Mouse (Mus musculus) frontal cortex, postnatal 36 days (tissue): ENCODE data around the gene Trim30b.
"Not testable (repeated sequence)": the region's sequence is repeated elsewhere in the genome, so short reads cannot be mapped to it uniquely, and the experiment has no call there.

Source experiments
- DNase-seq, 2 experiments: peaks; one replicate each; pipeline ENCODE4 v3.0.0; 2022; ENCODE audit warnings: low spot score in 2 of 2

The Trim30b gene

GRCm38 (mm10) chr7:104369736-104370414 lies at the start of gene Trim30b:
Trim30b (minus strand) TSS chr7:104369884.
- no peak for DNase-seq

- DNase-seq = no peak
Observed at GRCm38 (mm10) chr7:104404460-104404950, 34.8 kb upstream of the Trim30b start.

- no peak for DNase-seq
Observed at GRCm38 (mm10) chr7:104401140-104401539, 31.5 kb upstream of the Trim30b start.

GRCm38 (mm10) chr7:104400698-104401097 lies 31.0 kb upstream of the Trim30b start, which contains the start of gene Trim30c:
Trim30c (minus strand) TSS chr7:104400837.
- no peak for DNase-seq

- no peak for DNase-seq
Observed at GRCm38 (mm10) chr7:104398492-104398891, 28.8 kb upstream of the Trim30b start.

- DNase-seq = no peak
Observed at GRCm38 (mm10) chr7:104366339-104366738, 3.3 kb downstream of the Trim30b start.

- no peak for DNase-seq
Observed at GRCm38 (mm10) chr7:104353600-104353967, 16.1 kb downstream of the Trim30b start.

GRCm38 (mm10) chr7:104352717-104353599 lies 16.7 kb downstream of the Trim30b start, which contains the start of gene Trim12c:
Trim12c (minus strand) TSS chr7:104353362.
- DNase-seq = peak in 1 of 2 experiments; percentile 1

- DNase-seq = not testable (repeated sequence)
Observed at GRCm38 (mm10) chr7:104348043-104348442, 21.6 kb downstream of the Trim30b start.

- DNase-seq = not testable (repeated sequence)
Observed at GRCm38 (mm10) chr7:104340744-104341143, 28.9 kb downstream of the Trim30b start.

GRCm38 (mm10) chr7:104335547-104335946 lies 34.1 kb downstream of the Trim30b start:
- DNase-seq = not testable (repeated sequence)

- DNase-seq = not testable (repeated sequence)
Observed at GRCm38 (mm10) chr7:104329171-104329570, 40.5 kb downstream of the Trim30b start, which contains the start of gene Trim34b. Trim34b (plus strand) TSS chr7:104329471.

GRCm38 (mm10) chr7:104322028-104322427 lies 47.7 kb downstream of the Trim30b start:
- DNase-seq = no peak

GRCm38 (mm10) chr7:104315369-104316080 lies 54.2 kb downstream of the Trim30b start, which contains the start of gene Trim12a:
Trim12a (minus strand) TSS chr7:104315466.
- not testable (repeated sequence) for DNase-seq

- DNase-seq = no peak
Observed at GRCm38 (mm10) chr7:104314796-104315353, 54.8 kb downstream of the Trim30b start.
